Mouse (Mus musculus) heart, postnatal 0 days (tissue): ENCODE results near the gene Iqgap3.

Experiments
- CTCF ChIP-seq: IDR thresholded peaks from 2 replicates; pipeline ENCODE4 v1.5.1; 2016; ENCODE audit warnings: antibody characterized with exemption, control low read depth, low read depth
- EP300 ChIP-seq: IDR thresholded peaks from 2 replicates; pipeline ENCODE4 v1.6.1; 2016; ENCODE audit warnings: antibody characterized with exemption, low read depth

DNA sequence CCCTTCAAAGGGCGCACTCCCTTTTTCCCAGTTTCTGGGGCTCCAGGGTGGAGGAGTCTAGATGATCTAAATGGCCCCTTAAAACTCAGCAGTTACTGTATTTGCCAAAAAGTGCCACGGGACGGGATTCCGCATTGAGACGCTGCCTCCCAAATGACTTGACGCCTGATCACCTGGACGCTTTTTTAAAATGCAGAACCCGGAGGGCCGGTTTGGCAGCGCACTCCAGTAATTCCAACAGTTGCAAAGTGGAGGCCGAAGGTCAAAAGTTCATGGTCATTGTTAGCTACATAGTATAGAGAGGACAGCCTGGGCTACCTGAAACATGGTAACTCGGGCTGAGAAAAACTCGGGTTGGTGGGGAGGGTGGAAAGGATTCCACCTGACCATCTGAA, 450 bp downstream of the Iqgap3 start:
- TF ChIP-seq CTCF (no peak), EP300 (no peak)
